Mouse (Mus musculus) T-cell, adult 2 months (primary cell): ENCODE measurements at regions not wholly inside any gene's neighbourhood (a gene's known extent, or its start where the extent isn't known, plus 50 kb on each side); places are given as distances from the start of the nearest gene placed in this dataset.

Experiments used
- DNase-seq: peaks from one replicate; pipeline ENCODE4 v3.0.0; 2022; ENCODE audit warnings: low spot score

DNA sequence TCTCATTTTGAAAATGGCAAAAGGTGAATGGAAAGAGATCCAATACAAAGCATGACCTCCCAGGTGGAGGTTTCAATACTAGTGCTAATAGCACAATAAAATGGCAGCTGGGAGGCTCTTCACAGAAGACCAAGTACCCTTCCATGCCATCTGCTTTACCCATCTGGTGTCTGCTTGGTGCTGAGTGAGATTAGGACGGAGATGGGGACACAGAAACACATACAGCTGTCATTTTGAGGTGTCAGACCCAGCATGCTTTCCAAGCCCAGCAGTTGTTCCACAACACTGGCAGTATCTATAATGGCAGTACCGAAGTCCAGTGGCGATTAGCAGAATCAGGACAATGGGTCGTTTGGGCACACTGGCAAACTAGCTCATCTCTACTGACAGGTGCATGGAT is 118.9 kb upstream of the 1700064H15Rik start:
- no peak for DNase-seq

- DNase-seq = no peak
Observed at GRCm38 (mm10) chr3:19751946-19752345, 123.5 kb upstream of the 1700064H15Rik start.

- no peak for DNase-seq
Observed at GRCm38 (mm10) chr3:19754011-19754410, 125.5 kb upstream of the 1700064H15Rik start.

- DNase-seq = no peak
Observed at GRCm38 (mm10) chr3:19754636-19755035, 126.2 kb upstream of the 1700064H15Rik start.

GRCm38 (mm10) chr3:19755136-19755535 is 126.7 kb upstream of the 1700064H15Rik start:
- no peak for DNase-seq

- DNase-seq = no peak
Observed at GRCm38 (mm10) chr3:19798543-19799106, 158.2 kb upstream of the Cp start.

DNA sequence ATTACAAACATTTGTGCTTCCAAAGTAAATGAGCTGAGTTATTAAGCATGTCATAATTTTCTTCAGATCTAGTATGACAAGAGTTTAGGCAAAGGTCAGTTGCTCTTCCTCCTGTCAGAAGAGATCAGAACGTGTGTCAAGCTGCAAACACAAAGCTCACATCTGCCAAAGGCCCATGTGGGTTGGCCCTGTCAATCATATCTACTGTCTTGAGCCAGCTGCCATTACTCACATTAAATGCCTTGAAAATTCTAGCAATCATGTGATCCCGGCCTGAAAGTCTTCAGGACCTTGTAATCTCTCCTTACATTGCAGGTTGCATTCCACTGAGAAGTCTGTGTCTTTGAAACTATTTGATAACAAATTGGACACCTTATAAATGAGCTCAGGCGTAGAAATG is 146.8 kb upstream of the Cp start:
- no peak for DNase-seq

DNA sequence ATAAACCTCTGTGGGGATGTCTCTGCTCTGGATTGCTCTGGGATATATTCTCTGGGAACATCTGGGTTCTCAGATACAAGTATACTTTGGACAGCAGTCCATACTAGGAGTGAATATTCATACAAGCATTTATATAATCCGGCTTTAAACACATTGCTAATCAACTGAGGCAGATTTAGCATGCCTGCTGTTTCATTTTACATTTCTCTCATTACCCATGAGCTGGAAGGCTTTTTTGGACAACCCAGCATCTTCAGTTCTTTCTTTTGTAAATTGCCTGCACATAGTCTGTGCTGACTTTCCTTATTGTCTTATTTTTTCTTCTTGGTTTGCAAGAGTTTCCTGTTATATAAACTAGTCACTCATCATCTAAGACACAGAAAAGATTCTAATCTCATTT is 131.9 kb upstream of the Cp start:
- no peak for DNase-seq

GRCm38 (mm10) chr3:19828518-19829246 is 128.2 kb upstream of the Cp start:
- DNase-seq = no peak

DNA sequence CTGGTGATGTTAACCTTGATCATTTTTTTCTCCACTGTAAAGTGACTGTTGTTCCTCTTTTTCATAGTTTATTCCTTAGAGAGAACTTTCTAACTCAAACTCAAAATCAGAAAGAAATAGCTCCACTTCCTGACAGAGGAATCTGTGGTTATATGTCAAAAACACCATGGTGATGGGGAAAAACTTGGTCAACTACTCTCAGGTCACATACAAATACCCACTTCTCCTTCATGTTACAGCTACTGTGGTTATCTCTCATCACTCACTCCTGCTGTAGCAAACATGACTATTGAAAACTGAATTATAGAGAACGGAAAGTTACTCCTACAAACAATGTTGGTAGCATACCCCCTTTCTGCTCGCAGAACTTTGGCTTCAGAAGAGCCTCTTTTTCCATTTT is 127.1 kb upstream of the Cp start:
- no peak for DNase-seq

GRCm38 (mm10) chr3:19848031-19848735 is 108.7 kb upstream of the Cp start:
- no peak for DNase-seq

GRCm38 (mm10) chr3:19848736-19849269 is 108.1 kb upstream of the Cp start:
- no peak for DNase-seq

- no peak for DNase-seq
Observed at GRCm38 (mm10) chr3:19882623-19883022, 74.2 kb upstream of the Cp start.

GRCm38 (mm10) chr3:19888405-19888804 is 68.4 kb upstream of the Cp start:
- no peak for DNase-seq

DNA sequence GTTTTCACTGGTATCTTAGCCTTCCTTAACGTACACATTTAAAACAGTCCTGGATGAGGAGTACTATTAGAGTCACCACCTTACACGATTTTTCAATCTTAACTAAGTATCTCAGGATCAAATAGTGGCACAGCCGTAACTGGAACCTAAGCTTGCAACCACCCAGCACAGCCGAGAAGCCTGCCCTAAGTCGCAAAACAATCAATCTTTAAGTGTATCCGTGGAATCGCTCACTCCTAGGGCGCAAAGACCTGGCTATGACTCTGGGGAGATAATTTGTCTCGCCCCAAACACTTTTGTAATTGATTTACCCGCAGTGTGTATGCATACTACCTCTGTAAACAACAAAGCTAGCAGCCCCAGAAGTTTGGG is 62.6 kb upstream of the Cp start:
- no peak for DNase-seq

GRCm38 (mm10) chr3:19894630-19895578 is 62.0 kb upstream of the Cp start:
- DNase-seq = peak; percentile 88

- no peak for DNase-seq
Observed at GRCm38 (mm10) chr3:19895755-19896154, 61.1 kb upstream of the Cp start.

GRCm38 (mm10) chr3:19897140-19897539 is 59.7 kb upstream of the Cp start:
- no peak for DNase-seq

- DNase-seq = no peak
Observed at GRCm38 (mm10) chr3:19902226-19902625, 54.6 kb upstream of the Cp start.

DNA sequence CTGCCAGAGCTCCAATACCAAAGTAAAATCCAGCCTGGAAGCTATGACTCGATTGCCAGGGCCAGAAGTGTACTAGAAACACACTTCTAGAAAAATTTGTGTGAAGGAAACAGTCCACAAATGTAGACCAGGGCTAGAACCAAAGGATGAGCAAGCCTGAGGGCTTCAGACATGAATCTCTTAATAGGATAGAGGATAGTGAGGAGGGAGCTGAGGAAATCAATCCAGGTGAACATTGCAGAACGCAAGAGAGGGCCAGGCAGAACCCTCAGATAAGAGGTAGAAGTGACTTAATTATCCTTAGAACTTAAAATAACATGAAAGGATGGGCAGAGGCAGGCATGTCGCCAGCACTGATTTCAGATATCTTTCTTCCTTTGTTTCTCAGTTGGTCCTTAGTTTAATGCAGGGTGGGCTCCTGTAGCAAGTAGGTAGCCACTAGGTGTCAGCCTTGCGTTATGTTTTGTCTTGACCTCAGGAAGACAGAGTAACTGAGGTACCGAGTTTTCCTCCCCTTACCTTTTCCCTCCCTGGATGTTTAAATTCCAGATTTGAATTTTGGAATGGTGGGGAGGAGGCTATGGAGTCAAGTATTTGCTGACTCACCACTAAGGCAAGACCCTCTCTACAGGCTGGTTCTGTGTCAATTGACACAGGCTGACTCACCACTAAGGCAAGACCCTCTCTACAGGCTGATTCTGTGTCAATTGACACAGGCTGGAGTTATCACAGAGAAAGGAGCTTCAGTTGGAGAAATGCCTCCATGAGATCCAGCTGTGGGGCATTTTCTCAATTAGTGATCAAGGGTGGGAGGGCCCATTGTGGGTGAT is 52.2 kb upstream of the Cp start:
- DNase-seq = peak; percentile 45
